Mouse (Mus musculus): ENCODE data around the gene Samd7. TPM values are rescaled to one million over a fixed set of nuclear protein-coding genes. Genes with fewer than 3 reads are reported as not detected.

Gene Samd7
- total and polyA plus RNA-seq, 2 experiments from 2014 or later = 0.05 to 0.26 TPM

GRCm38 (mm10) chr3:30766177-30766576, 20.1 kb downstream of the Samd7 start:
- Histone ChIP-seq H3K9me3 (ENCODE audit: low read length) (no peaks in the 10 kb centered on the region), H3K9ac (replicated peaks; ENCODE audit: low read length, poor library complexity, severe bottlenecking) (no peak overlapping the region), H3K27me3 (ENCODE audit: insufficient read depth, low read length) (no peaks in the 10 kb centered on the region), H3K4me1 (ENCODE audit: insufficient read depth, low read length) (no peaks in the 10 kb centered on the region), H3K36me3 (ENCODE audit: insufficient read depth, low read length) (no peaks in the 10 kb centered on the region), H3K4me3 (ENCODE audit: low read depth, low read length) (no peak overlapping the region), H3K27ac (ENCODE audit: low read depth, low read length) (no peak overlapping the region), H3K4me2 (ENCODE audit: low read depth, low read length, poor library complexity, severe bottlenecking) (no peak overlapping the region)
- ATAC-seq (ENCODE audit: low FRiP score) (no peak), DNase-seq (ENCODE audit: low spot score) (no peak)
- WGBS = 68% methylated on average over 7 of the region's 7 CpGs
- no peak for TF ChIP-seq CTCF (IDR thresholded peaks at IDR 0.05)

DNA sequence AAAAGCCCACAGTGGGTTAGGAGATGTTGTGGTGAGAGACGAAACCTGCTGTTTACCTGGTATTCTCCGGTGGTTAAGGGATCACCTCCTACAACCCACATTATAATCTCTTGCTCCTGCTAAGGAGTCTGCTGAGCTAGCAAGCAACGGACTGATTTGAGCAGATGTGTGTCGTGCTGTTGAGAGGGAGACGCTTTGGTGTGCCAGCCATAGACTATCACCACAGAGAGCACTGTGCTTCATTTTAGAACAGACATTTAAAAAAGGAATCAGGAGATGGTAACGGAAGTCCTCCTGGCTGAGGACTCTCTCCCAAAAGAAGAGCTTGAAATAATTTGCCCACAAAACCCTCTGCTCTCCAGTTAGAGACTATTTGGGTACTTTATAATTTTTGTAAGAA, 21.2 kb downstream of the Samd7 start:
- Histone ChIP-seq H3K27me3 (ENCODE audit: insufficient read depth, low read length) (no peaks in the 10 kb centered on the region), H3K9me3 (ENCODE audit: low read length) (no peaks in the 10 kb centered on the region), H3K9ac (replicated peaks; ENCODE audit: low read length, poor library complexity, severe bottlenecking) (no peak overlapping the region), H3K36me3 (ENCODE audit: insufficient read depth, low read length) (no peaks in the 10 kb centered on the region), H3K27ac (ENCODE audit: low read depth, low read length) (no peak overlapping the region), H3K4me1 (ENCODE audit: insufficient read depth, low read length) (no peaks in the 10 kb centered on the region), H3K4me2 (ENCODE audit: low read depth, low read length, poor library complexity, severe bottlenecking) (no peak overlapping the region), H3K4me3 (ENCODE audit: low read depth, low read length) (no peak overlapping the region)
- ATAC-seq (ENCODE audit: low FRiP score) (no peak), DNase-seq (ENCODE audit: low spot score) (no peak)
- 91% methylated on average over 6 of the region's 6 CpGs for WGBS
- TF ChIP-seq CTCF (IDR thresholded peaks at IDR 0.05) = no peak

- H3K9ac ChIP-seq (replicated peaks; ENCODE audit: low read length, poor library complexity, severe bottlenecking) = no peak overlapping the region
- DNase-seq (ENCODE audit: low spot score) = no peak
- no peaks in the 10 kb centered on the region for H3K4me1 ChIP-seq (ENCODE audit: insufficient read depth, low read length)
- TF ChIP-seq CTCF (IDR thresholded peaks at IDR 0.05) = no peak
- no peaks in the 10 kb centered on the region for H3K36me3 ChIP-seq (ENCODE audit: insufficient read depth, low read length)
- 71% methylated on average over 10 of the region's 10 CpGs for WGBS
- H3K4me2 ChIP-seq (ENCODE audit: low read depth, low read length, poor library complexity, severe bottlenecking) = no peak overlapping the region
- H3K4me3 ChIP-seq (ENCODE audit: low read depth, low read length) = no peak overlapping the region
- ATAC-seq (ENCODE audit: low FRiP score) = no peak
- no peak overlapping the region for H3K27ac ChIP-seq (ENCODE audit: low read depth, low read length)
- H3K27me3 ChIP-seq (ENCODE audit: insufficient read depth, low read length) = no peaks in the 10 kb centered on the region
- no peaks in the 10 kb centered on the region for H3K9me3 ChIP-seq (ENCODE audit: low read length)
Observed at GRCm38 (mm10) chr3:30769755-30770515, 23.8 kb downstream of the Samd7 start.

- no peak overlapping the region for H3K27ac ChIP-seq (ENCODE audit: low read depth, low read length)
- no peaks in the 10 kb centered on the region for H3K9me3 ChIP-seq (ENCODE audit: low read length)
- WGBS = 95% methylated on average over 1 of the region's 1 CpGs
- H3K9ac ChIP-seq (replicated peaks; ENCODE audit: low read length, poor library complexity, severe bottlenecking) = no peak overlapping the region
- H3K4me3 ChIP-seq (ENCODE audit: low read depth, low read length) = no peak overlapping the region
- ATAC-seq (ENCODE audit: low FRiP score) (no peak), DNase-seq (ENCODE audit: low spot score) (no peak)
- TF ChIP-seq CTCF (IDR thresholded peaks at IDR 0.05) = no peak
- H3K4me1 ChIP-seq (ENCODE audit: insufficient read depth, low read length) = no peaks in the 10 kb centered on the region
- H3K4me2 ChIP-seq (ENCODE audit: low read depth, low read length, poor library complexity, severe bottlenecking) = no peak overlapping the region
- no peaks in the 10 kb centered on the region for H3K27me3 ChIP-seq (ENCODE audit: insufficient read depth, low read length)
- no peaks in the 10 kb centered on the region for H3K36me3 ChIP-seq (ENCODE audit: insufficient read depth, low read length)
Observed at GRCm38 (mm10) chr3:30771560-30771959, 25.5 kb downstream of the Samd7 start.

GRCm38 (mm10) chr3:30772631-30773030, 26.5 kb downstream of the Samd7 start:
- Histone ChIP-seq H3K9me3 (ENCODE audit: low read length) (no peaks in the 10 kb centered on the region), H3K27ac (ENCODE audit: low read depth, low read length) (no peak overlapping the region), H3K36me3 (ENCODE audit: insufficient read depth, low read length) (no peaks in the 10 kb centered on the region), H3K9ac (replicated peaks; ENCODE audit: low read length, poor library complexity, severe bottlenecking) (no peak overlapping the region), H3K4me1 (ENCODE audit: insufficient read depth, low read length) (no peaks in the 10 kb centered on the region), H3K4me3 (ENCODE audit: low read depth, low read length) (no peak overlapping the region), H3K27me3 (ENCODE audit: insufficient read depth, low read length) (no peaks in the 10 kb centered on the region), H3K4me2 (ENCODE audit: low read depth, low read length, poor library complexity, severe bottlenecking) (no peak overlapping the region)
- DNase-seq (ENCODE audit: low spot score) (no peak), ATAC-seq (ENCODE audit: low FRiP score) (no peak)
- 78% methylated on average over 4 of the region's 4 CpGs for WGBS
- no peak for TF ChIP-seq CTCF (IDR thresholded peaks at IDR 0.05)

DNA sequence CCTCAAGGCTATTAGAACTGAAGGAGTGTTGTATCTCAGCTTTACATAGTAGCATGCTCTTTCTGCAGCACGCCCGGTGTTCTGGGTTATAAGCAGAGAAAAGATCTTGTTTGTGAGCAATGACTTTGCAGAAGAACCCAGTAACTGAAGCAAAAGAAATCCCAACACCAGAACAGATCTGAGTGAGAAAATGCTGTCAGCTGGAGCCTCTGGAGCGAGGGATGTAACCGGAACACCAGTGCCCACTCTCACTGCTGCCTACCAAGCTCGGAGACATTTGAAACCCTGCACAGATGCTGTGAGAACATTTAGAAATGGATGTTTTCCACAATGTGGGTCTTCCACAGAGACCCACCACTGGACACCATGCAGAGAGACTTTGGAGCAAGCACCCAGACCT, 28.6 kb downstream of the Samd7 start:
- H3K9ac ChIP-seq (replicated peaks; ENCODE audit: low read length, poor library complexity, severe bottlenecking) = no peak overlapping the region
- no peak overlapping the region for H3K27ac ChIP-seq (ENCODE audit: low read depth, low read length)
- H3K4me2 ChIP-seq (ENCODE audit: low read depth, low read length, poor library complexity, severe bottlenecking) = no peak overlapping the region
- 93% methylated on average over 5 of the region's 5 CpGs for WGBS
- no peaks in the 10 kb centered on the region for H3K9me3 ChIP-seq (ENCODE audit: low read length)
- no peaks in the 10 kb centered on the region for H3K27me3 ChIP-seq (ENCODE audit: insufficient read depth, low read length)
- no peaks in the 10 kb centered on the region for H3K36me3 ChIP-seq (ENCODE audit: insufficient read depth, low read length)
- H3K4me1 ChIP-seq (ENCODE audit: insufficient read depth, low read length) = no peaks in the 10 kb centered on the region
- ATAC-seq (ENCODE audit: low FRiP score) (no peak), DNase-seq (ENCODE audit: low spot score) (no peak)
- TF ChIP-seq CTCF (IDR thresholded peaks at IDR 0.05) = no peak
- H3K4me3 ChIP-seq (ENCODE audit: low read depth, low read length) = no peak overlapping the region

Measured in midbrain, postnatal 0 days (tissue).